Mouse (Mus musculus) bone marrow macrophage, adult 2 months (primary cell): ENCODE data around the gene Ttbk1.

Experiments
- CTCF ChIP-seq: IDR thresholded peaks from 2 replicates; pipeline ENCODE4 v1.5.1; 2012; ENCODE audit warnings: low read depth, mild to moderate bottlenecking, low read length, moderate library complexity
- POLR2A ChIP-seq: IDR thresholded peaks from 2 replicates; pipeline ENCODE4 v1.6.1; 2012; ENCODE audit warnings: mild to moderate bottlenecking, low read depth, low read length, borderline replicate concordance

DNA sequence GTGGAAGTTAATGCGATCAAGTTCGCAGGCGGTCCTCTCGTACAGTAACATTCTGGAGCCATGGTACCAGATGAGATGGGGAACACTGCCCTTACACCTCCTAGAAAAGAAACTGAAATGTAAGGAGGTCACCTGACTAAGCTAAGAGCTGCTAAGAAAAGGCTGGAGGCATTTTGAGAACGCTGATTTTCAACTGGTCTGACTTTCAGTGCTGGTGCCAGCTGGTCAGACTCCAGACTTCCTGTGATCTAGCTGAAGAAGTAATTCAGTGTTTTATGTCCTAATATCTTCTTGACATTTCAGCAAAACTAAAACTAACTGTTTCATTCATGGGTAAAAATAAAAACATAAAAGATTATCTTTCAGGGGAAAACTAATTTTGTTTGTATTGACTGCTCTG, 68.8 kb downstream of the Ttbk1 start:
- no peak for TF ChIP-seq POLR2A
- TF ChIP-seq CTCF: no peak
